Mouse (Mus musculus) hindbrain, postnatal 0 days (tissue): ENCODE data around the gene Ttc7b. TPM values are rescaled to one million over a fixed set of nuclear protein-coding genes. Genes with fewer than 3 reads are reported as not detected.

Source experiments
- ATAC-seq: fragments of 200-750 bp; cut with Nextera tagmentation; 2 replicates; pipeline ENCODE4 v1.8.0; 2017; ENCODE audit warnings: mild to moderate bottlenecking, moderate TSS enrichment, moderate library complexity
- DNase-seq: peaks from one replicate; pipeline ENCODE4 v3.0.0-alpha.2; 2015; ENCODE audit warnings: low spot score
- H3K27ac ChIP-seq: fragments of 300-500 bp; sonication (generic); 2 replicates; pipeline ENCODE4 v1.5.1; 2014; ENCODE audit warnings: mild to moderate bottlenecking
- H3K27me3 ChIP-seq: fragments of 300-500 bp; sonication (generic); 2 replicates; pipeline ENCODE4 v1.6.1; 2014; ENCODE audit warnings: low read length, mixed read lengths; ENCODE audit not compliant: insufficient read depth
- H3K36me3 ChIP-seq: fragments of 300-500 bp; sonication (generic); 2 replicates; pipeline ENCODE4 v1.6.1; 2014; ENCODE audit warnings: low read length, mixed read lengths; ENCODE audit not compliant: insufficient read depth
- H3K4me1 ChIP-seq: fragments of 300-500 bp; sonication (generic); 2 replicates; pipeline ENCODE4 v1.6.1; 2014; ENCODE audit warnings: antibody characterized with exemption, low read length, mixed read lengths; ENCODE audit not compliant: insufficient read depth
- H3K4me2 ChIP-seq: fragments of 300-500 bp; sonication (generic); 2 replicates; pipeline ENCODE4 v1.6.1; 2014; ENCODE audit warnings: low read depth, mild to moderate bottlenecking, low read length, moderate library complexity, mixed read lengths
- H3K4me3 ChIP-seq: fragments of 300-500 bp; sonication (generic); 2 replicates; pipeline ENCODE4 v1.5.1; 2014; ENCODE audit warnings: low read length
- H3K9ac ChIP-seq: fragments of 300-500 bp; sonication (generic); replicated peaks from 2 replicates; pipeline ENCODE4 v1.6.1; 2014; ENCODE audit warnings: mild to moderate bottlenecking, low read length, moderate library complexity, mixed read lengths
- H3K9me3 ChIP-seq: fragments of 300-500 bp; sonication (generic); 2 replicates; pipeline ENCODE4 v1.6.1; 2016; ENCODE audit warnings: low read length, mixed read lengths
- CTCF ChIP-seq: IDR thresholded peaks from 2 replicates; pipeline ENCODE4 v1.5.1; 2016; ENCODE audit warnings: antibody characterized with exemption, control low read depth, low read depth
- WGBS: fragments of 180-500 bp; shearing (Covaris S2); extraction: QIAGEN DNeasy Blood & Tissue Kit; methylation state at CpG from one replicate; pipeline ENCODE4 v1.1.7; 2014; 5-methylcytosine and 5-hydroxymethylcytosine counted together
- polyA plus RNA-seq: library from polyadenylated mRNA; unstranded; fragments of >200 nt; fragmentation: Nextera tagmentation; extraction: Ambion mirVana; gene quantifications from 2 replicates; pipeline ENCODE4 v1.2.1, GENCODE M21; 2015
- total RNA-seq: library from RNA; depleted of rRNA; stranded (reverse); fragments of >200 nt; gene quantifications from 2 replicates; pipeline ENCODE4 v1.2.3, GENCODE M21; 2014

The Ttc7b gene
- total and polyA plus RNA-seq, 2 experiments from 2014 or later: 8.6 to 51.2 TPM

GRCm38 (mm10) chr12:100439883-100440282 lies 80.7 kb downstream of the Ttc7b start:
- WGBS: 60% methylated on average over 3 of the region's 3 CpGs

GRCm38 (mm10) chr12:100439145-100439755 lies 81.4 kb downstream of the Ttc7b start:
- TF ChIP-seq CTCF: no peak
- Histone ChIP-seq H3K4me2 (no peak overlapping the region), H3K9me3 (no peaks in the 10 kb centered on the region), H3K4me3 (no peak overlapping the region), H3K9ac (no peak overlapping the region), H3K27me3 (no peaks in the 10 kb centered on the region), H3K27ac (no peak overlapping the region), H3K4me1 (0 out of 2 replicates have a peak, but pooled peaks cover 3% of the 10 kb centered on the region), H3K36me3 (0 out of 2 replicates have a peak, but pooled peaks cover 6% of the 10 kb centered on the region)
- no peak for ATAC-seq
- DNase-seq: no peak
- 78% methylated on average over 4 of the region's 4 CpGs for WGBS

More at GRCm38 (mm10) chr12:100439883-100440282, 80.7 kb downstream of the Ttc7b start:
- Histone ChIP-seq H3K27ac (no peak overlapping the region), H3K36me3 (0 out of 2 replicates have a peak, but pooled peaks cover 6% of the 10 kb centered on the region), H3K4me1 (0 out of 2 replicates have a peak, but pooled peaks cover 3% of the 10 kb centered on the region), H3K27me3 (no peaks in the 10 kb centered on the region), H3K4me2 (no peak overlapping the region), H3K9ac (no peak overlapping the region), H3K9me3 (no peaks in the 10 kb centered on the region), H3K4me3 (no peak overlapping the region)
- no peak for DNase-seq
- ATAC-seq: no peak
- no peak for TF ChIP-seq CTCF

GRCm38 (mm10) chr12:100438509-100438908 lies 82.1 kb downstream of the Ttc7b start:
- Histone ChIP-seq H3K36me3 (0 out of 2 replicates have a peak, but pooled peaks cover 6% of the 10 kb centered on the region), H3K4me3 (no peak overlapping the region), H3K9ac (no peak overlapping the region), H3K4me1 (0 out of 2 replicates have a peak, but pooled peaks cover 3% of the 10 kb centered on the region), H3K9me3 (no peaks in the 10 kb centered on the region), H3K27me3 (no peaks in the 10 kb centered on the region), H3K4me2 (no peak overlapping the region), H3K27ac (peak overlapping the region; percentile 16; the same call in 1 of the 2 replicates)
- no peak for ATAC-seq
- WGBS: 63% methylated on average over 7 of the region's 7 CpGs
- DNase-seq: no peak
- TF ChIP-seq CTCF: no peak

GRCm38 (mm10) chr12:100437862-100438261 lies 82.8 kb downstream of the Ttc7b start:
- no peaks in the 10 kb centered on the region for H3K9me3 ChIP-seq
- no peak overlapping the region for H3K9ac ChIP-seq
- H3K4me3 ChIP-seq: no peak overlapping the region
- no peak for DNase-seq
- H3K4me2 ChIP-seq: no peak overlapping the region
- ATAC-seq: no peak
- no peak overlapping the region for H3K27ac ChIP-seq
- H3K36me3 ChIP-seq: 0 out of 2 replicates have a peak, but pooled peaks cover 6% of the 10 kb centered on the region
- 0 out of 2 replicates have a peak, but pooled peaks cover 3% of the 10 kb centered on the region for H3K4me1 ChIP-seq
- TF ChIP-seq CTCF: no peak
- H3K27me3 ChIP-seq: no peaks in the 10 kb centered on the region
- WGBS: 81% methylated on average over 5 of the region's 5 CpGs

- H3K4me2 ChIP-seq: no peak overlapping the region
These were observed 84.9 kb downstream of the Ttc7b start for GRCm38 (mm10) chr12:100435763-100436162.

GRCm38 (mm10) chr12:100431830-100432229 lies 88.8 kb downstream of the Ttc7b start:
- TF ChIP-seq CTCF: no peak
- Histone ChIP-seq H3K27ac (no peak overlapping the region), H3K4me3 (no peak overlapping the region), H3K36me3 (no peaks in the 10 kb centered on the region), H3K27me3 (no peaks in the 10 kb centered on the region), H3K9me3 (no peaks in the 10 kb centered on the region), H3K4me1 (no peaks in the 10 kb centered on the region), H3K4me2 (no peak overlapping the region), H3K9ac (no peak overlapping the region)
- DNase-seq: no peak
- WGBS: 89% methylated on average over 6 of the region's 6 CpGs
- no peak for ATAC-seq

More at GRCm38 (mm10) chr12:100435763-100436162, 84.9 kb downstream of the Ttc7b start:
- ATAC-seq: no peak
- DNase-seq: no peak
- no peak overlapping the region for H3K27ac ChIP-seq
- no peaks in the 10 kb centered on the region for H3K36me3 ChIP-seq
- WGBS: 82% methylated on average over 1 of the region's 1 CpGs
- no peak overlapping the region for H3K4me3 ChIP-seq
- H3K4me1 ChIP-seq: 0 out of 2 replicates have a peak, but pooled peaks cover 3% of the 10 kb centered on the region
- H3K9me3 ChIP-seq: no peaks in the 10 kb centered on the region
- H3K27me3 ChIP-seq: no peaks in the 10 kb centered on the region
- TF ChIP-seq CTCF: no peak
- no peak overlapping the region for H3K9ac ChIP-seq

- Histone ChIP-seq H3K27me3 (no peaks in the 10 kb centered on the region), H3K9ac (no peak overlapping the region), H3K4me1 (0 out of 2 replicates have a peak, but pooled peaks cover 4% of the 10 kb centered on the region), H3K36me3 (no peaks in the 10 kb centered on the region), H3K4me3 (no peak overlapping the region), H3K4me2 (no peak overlapping the region), H3K27ac (no peak overlapping the region), H3K9me3 (no peaks in the 10 kb centered on the region)
- ATAC-seq (no peak), DNase-seq (no peak)
- TF ChIP-seq CTCF: no peak
- 84% methylated on average over 6 of the region's 6 CpGs for WGBS
These were observed 91.1 kb downstream of the Ttc7b start for GRCm38 (mm10) chr12:100429414-100430114.
